Mouse (Mus musculus) 3T3-L1 (cell line): Measurements from ENCODE around the gene Znhit6.

Experiments
- DNase-seq: peaks from one replicate; pipeline ENCODE4 v3.0.0-alpha.2; 2015; ENCODE audit warnings: low read depth, low spot score

The Znhit6 gene

DNA sequence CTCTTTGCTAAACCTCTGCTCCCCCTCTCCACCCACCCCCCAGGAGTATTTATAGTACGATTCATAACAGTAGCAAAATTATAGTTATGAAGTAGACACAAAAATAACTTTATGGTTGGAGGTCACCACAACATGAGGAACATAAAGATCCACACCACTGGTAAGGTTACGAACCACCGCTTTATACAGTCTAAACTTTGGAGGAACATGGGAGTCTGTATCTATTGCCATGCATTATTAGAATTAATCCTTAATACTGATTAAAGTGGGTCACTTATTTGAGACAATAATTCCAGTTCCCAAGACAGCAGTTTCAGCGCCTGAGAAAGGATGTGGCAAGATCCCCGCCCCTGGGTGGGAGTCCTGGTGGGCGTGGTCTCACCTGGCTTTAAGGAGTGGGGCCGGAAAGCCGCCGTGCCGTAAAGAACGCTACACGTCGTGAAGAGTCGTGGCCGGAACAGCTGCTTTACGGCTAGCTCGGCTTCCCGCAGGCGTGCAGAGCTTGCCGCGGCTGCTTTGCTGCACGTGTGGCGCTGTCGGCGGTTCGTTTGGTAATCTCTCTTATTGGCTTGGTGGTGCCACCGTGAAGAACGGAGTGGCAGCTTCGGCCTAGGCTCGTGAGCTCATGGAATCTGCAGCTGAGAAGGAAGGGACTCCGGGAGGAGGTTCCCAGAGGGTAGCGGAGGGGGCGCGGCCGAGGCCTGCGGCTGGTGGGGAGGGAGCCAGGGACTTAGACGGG, at the start of gene Znhit6:
Gene Znhit6 (plus strand): TSS at position 463 of the 739 bp plus-strand sequence.
- DNase-seq = peak; percentile 97

- DNase-seq = no peak
Observed at GRCm38 (mm10) chr3:145537870-145538269, 38.1 kb upstream of the Znhit6 start.

- no peak for DNase-seq
Observed at GRCm38 (mm10) chr3:145548441-145549415, 27.3 kb upstream of the Znhit6 start.

DNA sequence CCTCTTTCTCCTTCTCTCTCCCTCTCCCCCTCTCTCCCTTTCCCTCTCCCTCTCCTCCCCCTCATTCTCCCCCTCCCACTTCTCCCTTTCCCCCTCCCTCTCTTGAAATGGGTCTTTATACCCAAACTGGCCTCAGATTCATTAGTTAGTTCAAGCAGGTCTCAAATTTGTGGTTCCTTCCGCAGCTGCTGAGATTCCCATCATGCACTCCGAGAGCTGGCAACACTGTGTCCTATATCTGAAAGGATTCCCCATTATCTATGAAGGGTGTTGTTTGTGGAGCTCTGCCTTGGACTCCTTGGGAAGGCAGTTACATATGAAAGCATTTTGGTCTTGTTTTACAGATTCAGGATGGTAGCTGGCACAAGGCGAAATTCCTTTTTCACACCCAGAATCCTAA, 25.8 kb upstream of the Znhit6 start:
- no peak for DNase-seq

DNA sequence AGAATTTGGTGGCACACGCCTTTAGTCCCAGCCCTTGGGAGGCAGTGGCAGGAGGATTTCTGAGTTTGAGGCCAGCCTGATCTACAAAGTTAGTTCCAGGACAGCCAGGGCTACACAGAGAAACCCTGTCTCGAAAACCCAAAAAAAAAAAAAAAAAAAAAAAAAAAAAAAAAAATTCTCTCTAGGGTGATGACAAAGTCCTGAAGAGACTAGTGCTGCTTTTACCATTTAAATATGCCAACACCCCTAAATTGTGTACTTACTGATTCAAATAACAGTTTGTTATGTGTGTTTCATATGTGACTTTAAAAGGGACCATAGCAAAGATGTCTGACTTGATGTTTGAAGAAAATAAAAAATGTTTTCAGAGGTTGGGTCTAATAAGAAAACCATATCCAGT, 21.6 kb upstream of the Znhit6 start:
- DNase-seq = no peak

DNA sequence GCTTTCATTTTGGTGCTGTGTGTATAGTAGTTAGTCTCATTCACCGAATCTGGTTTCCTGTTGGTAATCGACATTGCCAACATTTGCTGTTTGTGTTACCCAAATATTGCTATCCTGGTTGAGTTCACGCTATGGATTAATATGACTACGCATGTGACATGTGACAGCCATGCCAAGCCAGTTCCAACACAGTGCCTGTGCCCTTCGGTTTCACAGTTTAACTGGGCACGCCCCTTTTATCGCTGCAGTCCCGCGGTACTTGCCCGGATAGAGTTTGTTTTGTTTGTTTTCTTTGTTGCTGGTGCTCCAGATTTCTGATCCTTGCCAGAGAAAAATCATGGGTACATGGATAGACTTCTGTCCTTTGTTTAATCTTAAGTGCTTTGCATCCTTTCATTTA, 19.8 kb upstream of the Znhit6 start:
- DNase-seq = no peak

DNA sequence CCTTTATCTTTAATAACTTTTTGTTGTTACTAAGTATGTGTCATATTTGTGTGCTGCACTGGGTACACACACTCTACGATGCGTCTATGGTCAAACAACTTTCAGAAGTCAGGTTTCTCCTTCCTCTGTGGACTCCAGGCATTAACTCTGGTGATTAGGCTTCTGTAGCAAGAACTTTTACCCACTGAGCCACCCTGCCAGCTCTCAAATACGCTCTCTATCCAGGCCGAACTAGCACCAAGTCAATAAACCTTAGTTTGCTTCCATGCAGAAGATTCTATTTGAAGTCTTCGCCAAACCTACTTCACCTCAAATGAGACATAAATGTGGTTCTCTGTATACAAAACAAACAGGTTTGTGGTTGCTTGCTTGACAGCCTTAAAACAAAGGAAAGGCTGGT, 16.3 kb upstream of the Znhit6 start:
- DNase-seq = no peak

DNA sequence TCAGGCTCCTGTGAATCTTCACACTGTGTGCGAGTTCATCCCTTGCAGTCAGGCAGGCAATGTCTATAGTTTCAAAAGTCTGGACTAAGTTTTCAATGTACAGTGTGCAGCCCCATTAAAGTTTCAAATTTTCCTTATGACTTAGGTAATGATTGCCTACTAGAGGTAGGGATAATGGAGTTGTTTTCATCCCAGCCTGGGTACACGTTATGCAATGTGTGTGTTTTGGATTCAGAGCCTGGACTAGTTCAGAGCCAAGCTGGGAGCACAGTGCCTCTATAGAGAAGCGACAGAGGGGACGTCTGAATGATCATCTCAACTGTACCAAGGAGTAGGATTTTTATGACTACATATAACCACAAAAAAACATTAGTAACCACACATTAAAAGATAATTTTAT, 15.9 kb upstream of the Znhit6 start:
- DNase-seq = no peak

GRCm38 (mm10) chr3:145574468-145574867, 1.5 kb upstream of the Znhit6 start:
- DNase-seq = no peak

DNA sequence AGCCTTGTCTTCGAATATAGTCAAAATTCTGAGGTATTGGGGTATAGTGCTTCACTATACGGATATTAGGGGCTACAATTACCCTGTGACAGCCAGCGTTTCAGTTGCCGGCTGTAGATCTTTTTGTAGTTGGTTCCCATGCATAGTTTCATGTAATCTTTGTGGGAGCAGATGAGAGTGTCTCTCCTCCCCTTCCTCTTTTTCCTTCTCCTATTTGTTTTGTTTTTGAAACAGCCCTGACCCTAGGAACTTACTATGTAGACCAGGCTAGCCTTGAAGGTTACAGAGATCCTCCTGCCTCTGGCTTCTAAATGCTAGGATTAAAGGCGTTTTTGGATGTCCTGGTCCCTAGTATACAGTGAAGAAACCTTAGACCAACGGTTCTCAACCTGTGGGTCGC, 665 bp upstream of the Znhit6 start:
- DNase-seq = no peak

DNA sequence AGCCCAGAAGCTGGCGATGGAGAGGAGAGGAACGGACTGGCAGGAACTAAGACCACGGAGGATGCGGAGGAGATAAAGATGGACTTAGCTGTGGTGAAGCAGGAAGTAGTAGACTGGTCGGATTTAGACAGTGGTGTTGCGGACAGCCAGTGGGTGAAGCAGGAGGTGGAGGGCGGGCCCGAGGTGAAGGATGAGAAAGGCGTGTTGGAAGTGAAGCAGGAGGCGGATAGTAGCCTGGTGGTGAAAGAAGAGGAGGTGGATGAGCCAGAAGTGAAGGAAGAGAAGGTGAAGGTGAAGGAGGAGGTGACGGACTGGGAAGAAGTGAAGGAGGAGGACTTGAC, 447 bp downstream of the Znhit6 start:
- no peak for DNase-seq

- peak; percentile 18 for DNase-seq
Observed at GRCm38 (mm10) chr3:145576876-145577275, 871 bp downstream of the Znhit6 start.

DNA sequence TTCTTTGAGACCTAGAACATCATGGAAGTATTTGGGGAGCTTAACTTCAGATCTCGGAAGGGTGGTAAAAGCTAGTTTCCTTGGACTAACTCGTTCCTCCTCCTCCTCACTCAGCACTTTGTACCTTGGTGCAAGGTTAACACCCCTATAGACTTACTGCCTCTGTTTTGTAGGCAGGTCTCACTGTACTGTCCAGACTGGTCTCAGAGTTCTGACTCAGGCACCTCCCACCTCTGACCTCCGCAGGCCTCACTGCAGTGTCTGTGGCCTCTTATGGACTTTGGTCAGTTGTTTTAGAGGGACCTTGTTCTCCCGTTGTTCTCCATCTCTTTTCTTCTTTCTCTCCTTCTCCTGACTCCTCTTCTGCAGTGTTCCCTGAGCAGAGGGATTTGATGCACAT, 7.0 kb downstream of the Znhit6 start:
- DNase-seq = no peak

GRCm38 (mm10) chr3:145583522-145584200, 7.7 kb downstream of the Znhit6 start:
- peak; percentile 55 for DNase-seq

DNA sequence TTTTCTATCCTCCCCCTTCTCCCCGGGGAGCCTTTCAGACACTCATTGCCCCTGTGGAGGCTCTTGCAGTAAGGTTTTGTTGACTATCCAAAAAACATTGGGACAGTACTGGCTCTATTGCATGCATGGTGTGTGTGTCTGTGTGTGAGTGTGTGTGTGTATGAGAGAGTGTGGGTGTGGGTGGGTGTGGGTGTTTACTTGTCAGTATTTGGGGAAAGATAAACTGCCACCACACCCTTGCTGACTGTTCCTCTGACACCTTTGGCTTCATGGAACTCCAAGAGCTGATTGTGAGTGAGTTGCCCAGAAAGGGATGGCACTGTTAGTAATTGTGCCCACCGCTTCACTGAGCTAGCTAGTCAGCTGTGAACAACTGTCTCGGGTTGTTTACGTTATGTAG, 14.6 kb downstream of the Znhit6 start:
- DNase-seq = no peak

GRCm38 (mm10) chr3:145591841-145592542, 16.0 kb downstream of the Znhit6 start:
- DNase-seq = no peak

- DNase-seq = no peak
Observed at GRCm38 (mm10) chr3:145595354-145595753, 19.3 kb downstream of the Znhit6 start.

GRCm38 (mm10) chr3:145599059-145599458, 23.1 kb downstream of the Znhit6 start:
- DNase-seq = no peak

- DNase-seq = no peak
Observed at GRCm38 (mm10) chr3:145600801-145601200, 24.8 kb downstream of the Znhit6 start.

DNA sequence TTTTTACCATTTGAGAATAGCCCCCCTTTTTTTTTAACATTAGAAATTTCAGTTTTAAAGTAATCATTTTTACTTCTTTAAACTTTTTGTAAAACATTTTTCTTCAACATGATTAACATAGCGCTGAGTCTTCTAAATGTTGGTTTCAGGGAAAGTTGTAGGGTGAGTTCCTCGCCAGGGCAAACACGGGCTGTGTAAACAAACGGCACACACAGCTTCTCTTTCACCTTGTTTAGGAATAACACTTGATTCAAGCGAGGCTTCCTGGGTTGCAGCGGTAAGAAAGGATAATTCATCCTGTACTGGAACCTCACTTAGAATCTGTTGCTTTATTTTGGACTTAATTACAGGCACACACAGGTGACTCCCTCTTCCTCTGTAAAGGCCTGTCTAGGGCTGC, 25.3 kb downstream of the Znhit6 start:
- DNase-seq = no peak

GRCm38 (mm10) chr3:145602410-145603206, 26.6 kb downstream of the Znhit6 start:
- peak; percentile 9 for DNase-seq
